Mouse (Mus musculus) cerebellum, postnatal 36 days (tissue): ENCODE results near the gene Cdc26.
A peak's percentile ranks its signal among the peaks of the same experiment; 100 is the strongest.

ENCODE experiments used
- DNase-seq, 2 experiments: peaks; one replicate each; pipeline ENCODE4 v3.0.0; 2021 to 2022; ENCODE audit warnings: mixed read lengths in 2 of 2

Gene Cdc26

DNA sequence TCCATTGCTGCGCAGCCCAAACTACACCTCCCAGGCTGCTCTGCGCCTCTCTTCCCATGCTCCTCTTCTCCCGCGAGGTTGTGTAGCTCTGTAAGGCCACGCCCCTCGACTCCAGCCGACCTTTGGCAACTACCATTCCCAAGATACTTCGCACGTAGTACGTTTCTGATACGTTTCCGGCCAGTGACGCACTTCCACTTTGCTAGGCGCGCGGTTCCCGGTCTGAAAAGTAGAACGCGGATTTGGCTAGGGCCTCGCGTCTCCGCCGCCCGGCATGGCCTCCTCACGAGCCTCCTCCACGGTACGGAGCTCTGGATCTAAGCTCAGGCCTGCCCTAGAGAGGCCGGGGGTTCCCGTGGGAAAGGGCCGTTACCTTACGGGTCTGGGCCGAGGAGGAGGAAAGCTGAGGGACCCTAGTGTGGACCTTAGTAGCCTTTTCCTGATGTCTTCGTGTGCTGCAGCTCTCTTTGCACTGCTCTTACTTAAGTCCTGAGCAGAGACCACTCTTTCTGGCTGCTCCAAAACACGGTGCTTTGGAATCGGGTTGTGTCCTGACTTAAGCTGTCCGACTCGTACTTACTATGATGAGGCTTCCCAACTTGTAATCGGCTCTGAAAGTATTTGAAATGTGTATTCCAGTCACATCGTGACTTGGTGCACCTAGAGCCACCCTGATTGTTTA, at the start of gene Cdc26, which contains the start of gene Prpf4:
TSS of gene Cdc26 (minus strand) at position 42 of the 682 bp plus-strand sequence.
TSS of gene Prpf4 (plus strand) at position 197 of the 682 bp plus-strand sequence.
- peak; percentile 96 to 97 for DNase-seq

DNA sequence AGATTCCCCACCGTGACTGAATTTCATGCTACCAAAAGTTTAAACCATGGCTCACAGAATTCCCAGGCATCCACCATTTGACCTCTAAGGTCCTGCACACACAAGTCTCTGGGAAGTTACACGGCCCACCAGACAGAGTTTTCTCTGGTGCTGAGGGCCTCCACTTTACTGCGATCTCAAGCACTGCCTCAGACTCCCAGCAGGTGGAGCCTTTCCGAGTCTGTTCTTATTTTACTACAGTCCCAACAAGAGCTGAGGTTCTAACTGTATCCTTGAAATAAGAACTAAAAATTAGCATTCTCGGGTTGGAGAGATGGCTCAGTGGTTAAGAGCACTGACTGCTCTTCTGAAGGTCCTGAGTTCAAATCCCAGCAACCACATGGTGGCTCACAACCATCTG, 46.6 kb upstream of the Cdc26 start:
- DNase-seq = peak; percentile 32 to 34

DNA sequence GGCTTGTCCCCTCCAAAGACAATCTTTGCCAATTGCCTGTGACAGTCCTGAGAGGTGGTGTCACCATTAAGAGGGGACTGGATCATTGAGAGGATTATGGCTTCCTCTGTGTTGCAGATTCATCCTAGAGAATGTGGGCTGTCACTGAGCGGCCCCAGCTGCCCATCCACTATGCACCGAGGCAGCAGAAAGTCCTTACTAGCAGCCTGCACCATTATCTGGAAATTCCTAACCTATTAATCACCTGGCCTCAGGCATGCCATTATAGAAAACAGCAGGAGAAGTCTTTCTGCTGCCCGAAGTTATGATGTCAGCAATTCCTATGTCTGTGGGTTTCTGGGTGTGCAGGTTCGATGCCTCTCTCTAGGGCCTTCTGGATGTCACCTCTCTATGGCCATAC, 32.5 kb upstream of the Cdc26 start:
- no peak for DNase-seq

DNA sequence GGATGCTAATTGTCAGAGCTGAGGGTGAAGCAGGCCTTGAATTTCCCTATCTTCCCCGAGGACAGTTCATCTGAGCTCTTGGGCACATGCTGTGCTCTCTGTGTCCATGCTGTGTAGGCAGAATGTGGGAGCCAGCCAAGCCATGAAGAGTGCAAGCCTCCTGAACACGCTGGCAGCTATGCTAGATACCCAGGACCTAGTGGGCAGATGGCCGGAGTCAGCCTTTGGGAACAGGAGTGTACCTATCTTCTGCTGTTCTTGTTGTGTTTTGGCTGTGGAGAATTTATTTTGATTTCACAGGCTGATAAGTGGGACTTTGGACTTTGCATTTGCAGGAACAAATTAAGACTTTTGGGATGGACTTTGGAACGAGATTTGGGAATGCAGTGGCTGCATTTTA, 32.1 kb upstream of the Cdc26 start:
- DNase-seq = peak; percentile 82 to 84

DNA sequence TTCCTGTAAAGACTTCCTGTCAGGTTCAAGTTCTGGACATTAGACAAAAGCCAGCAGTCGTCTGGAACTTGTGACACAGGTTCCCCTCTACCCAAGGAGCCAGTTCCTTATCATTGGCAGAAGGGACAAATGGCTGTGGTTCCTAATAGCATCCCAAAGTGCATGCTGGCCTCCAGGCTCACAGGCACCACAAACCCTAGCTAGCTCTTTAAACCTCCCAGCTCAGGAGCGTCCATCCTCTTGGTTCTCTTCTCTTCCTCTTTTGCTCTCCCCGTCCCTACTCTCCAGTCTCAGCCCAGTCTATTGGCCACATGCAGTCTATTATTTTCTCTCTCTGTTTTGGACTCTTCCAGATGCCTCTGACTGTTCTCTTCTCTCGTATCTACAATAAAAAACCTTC, 31.4 kb upstream of the Cdc26 start:
- DNase-seq = no peak

DNA sequence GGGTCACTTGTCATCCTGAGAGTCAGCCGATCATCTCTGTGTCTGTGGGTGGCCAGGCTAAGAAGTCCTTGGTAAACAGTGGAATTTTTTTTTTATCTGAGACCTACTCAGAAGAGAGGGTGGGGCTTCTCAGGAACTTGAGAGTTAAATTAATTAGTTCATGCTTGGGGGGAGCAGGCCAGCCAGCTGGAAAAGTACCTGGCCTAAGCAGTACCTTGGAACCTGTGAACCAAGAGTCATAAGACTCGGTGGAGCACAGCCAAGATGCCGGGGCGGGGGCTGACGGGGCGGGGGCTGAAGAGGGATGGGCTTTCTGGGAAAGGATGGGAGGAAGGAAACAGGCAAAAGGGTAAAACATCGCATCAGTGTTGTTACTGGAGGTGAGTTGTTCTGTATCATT, 29.4 kb upstream of the Cdc26 start:
- DNase-seq = no peak

DNA sequence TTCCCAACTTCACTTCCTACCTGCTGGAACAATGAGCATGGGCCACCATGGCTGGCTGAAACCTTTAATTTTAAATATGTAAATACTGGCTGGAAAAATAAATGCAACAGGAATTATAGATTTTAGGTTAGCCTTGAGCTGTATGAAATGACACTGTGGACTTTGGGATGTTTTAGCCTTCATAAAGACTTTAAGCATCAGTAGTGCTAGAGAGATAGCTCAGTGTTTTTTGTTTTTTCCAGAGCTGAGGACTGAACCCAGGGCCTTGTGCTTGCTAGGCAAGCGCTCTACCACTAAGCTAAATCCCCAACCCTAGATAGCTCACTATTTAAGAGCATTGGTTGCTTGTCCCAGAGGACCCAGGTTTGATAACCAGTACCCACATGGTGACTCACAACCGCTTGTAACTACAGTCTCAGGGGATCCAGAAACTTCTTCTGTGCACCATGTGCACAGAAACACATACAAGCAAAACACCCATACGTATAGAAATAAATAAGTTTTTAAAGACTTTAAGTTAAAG, 28.9 kb upstream of the Cdc26 start:
- DNase-seq = no peak

DNA sequence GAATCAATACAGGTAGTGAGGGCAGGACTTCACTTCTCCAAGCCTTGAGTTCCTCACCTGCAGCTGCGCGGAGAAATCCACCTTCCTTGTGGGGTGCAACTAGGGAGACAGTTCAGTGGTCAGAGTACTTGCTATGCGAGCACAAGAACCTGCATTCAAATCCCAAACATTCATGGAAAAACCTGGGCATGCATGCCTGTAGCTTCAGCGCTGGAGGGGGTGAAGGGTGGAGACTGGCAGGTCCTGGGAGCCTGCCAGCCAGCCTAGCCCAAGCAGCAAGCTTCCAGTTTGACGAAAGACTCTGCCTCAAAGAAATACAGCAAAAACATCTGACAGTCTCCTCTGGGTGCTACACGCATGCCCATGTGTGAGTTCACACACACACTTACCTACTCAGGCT, 26.6 kb upstream of the Cdc26 start, which contains the start of gene Rnf183:
TSS of gene Rnf183 (minus strand) at position 172 of the 400 bp plus-strand sequence.
- no peak for DNase-seq

DNA sequence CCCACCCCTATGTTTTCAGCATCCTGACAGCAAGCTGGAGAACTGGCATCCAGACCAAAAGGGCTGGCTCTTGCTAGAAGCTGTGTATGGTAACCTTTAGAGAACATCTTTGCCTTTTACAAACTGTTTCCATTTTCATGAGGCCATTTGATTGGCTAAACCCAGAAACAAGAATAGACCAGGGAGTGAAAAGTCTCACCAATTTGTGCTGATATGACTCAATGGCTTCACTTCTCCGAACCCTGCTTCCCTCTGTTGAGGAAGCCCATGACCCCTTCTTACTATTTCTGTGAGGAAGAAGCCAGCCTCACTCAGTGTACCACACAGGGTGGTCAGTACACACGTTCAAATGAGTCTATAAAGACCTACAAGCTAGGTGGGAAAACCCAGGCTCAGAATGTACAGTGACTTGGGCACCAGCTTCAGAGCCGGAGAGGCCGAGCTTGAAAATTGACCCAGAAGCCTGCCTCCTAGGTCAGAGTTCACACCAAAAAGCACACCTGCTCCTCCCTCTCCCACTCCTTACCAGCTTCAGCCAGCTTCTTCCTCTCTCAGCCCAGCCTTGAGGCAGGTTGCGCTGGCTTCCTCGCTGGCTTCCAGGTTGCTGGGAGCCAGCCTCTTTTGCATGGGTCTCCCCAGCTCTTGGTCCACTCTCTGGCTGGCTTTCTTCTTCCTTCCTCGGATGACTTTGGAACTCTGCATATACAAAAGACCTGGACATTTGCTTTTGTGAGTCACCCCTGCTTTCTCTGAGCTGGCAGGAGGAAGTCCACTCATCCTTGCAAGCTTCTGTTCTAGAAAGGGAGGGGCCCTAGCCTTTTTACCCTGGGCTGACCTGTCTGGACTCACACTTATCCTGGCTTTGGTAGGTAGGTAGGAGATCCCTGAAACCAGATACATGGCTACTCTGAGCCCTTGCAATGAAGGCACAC, 25.8 kb upstream of the Cdc26 start:
- DNase-seq = no peak

DNA sequence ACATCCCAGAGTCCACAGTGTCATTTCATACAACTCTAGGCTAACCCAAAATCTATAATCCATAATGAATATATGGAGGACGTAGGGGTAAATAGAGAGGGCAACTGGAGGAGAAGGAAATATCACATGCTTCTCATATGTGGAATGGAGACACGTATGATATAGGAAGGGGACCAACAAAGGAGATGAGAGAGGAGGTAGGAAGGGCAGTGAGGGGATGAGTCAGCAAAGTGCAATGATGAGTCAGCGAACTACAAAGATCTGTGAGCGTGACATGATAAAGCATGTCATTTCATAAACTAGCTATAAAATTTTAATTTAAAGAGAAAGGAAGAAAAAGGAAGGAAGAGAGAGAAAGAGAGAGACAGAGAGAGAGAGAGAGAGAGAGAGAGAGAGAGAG, 23.1 kb upstream of the Cdc26 start:
- DNase-seq = no peak

DNA sequence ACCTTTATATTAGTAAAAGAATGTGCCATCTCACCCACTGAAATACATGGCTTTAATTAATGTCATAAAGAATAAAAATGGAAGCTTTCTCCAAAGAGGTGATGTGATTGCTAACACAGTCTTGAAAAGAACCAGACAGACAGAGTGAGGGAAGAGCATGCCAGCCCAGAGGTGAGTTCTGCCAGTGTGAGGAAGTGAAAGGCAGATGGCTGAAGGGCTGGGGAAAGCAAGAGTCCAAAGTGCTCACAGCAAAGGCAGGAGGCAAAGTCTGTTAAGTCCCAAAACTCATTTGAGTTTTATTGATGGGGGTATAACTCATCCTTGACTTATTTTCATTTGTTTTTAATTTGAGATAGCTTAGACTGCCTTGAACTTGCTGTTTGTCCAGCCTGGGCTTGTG, 22.2 kb upstream of the Cdc26 start:
- DNase-seq = no peak

DNA sequence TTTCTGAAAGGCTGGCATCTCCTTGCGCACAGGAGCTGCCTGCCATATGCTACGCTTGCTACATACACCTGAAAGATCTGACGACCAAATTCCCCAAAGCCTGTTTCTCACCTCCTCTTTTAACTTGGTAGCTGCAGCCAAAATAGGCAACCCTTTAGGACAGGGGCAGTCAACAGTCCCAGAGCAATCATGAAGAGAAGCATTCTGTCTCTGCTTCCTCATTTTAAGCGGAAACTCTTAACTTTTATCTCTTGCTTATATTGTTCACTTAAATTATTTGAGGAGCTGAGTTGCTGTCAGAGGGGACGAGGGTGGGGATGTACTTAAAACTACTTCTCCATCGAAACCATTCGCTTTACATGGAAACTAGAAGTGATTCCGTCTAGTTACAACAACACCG, 21.2 kb upstream of the Cdc26 start:
- no peak for DNase-seq

DNA sequence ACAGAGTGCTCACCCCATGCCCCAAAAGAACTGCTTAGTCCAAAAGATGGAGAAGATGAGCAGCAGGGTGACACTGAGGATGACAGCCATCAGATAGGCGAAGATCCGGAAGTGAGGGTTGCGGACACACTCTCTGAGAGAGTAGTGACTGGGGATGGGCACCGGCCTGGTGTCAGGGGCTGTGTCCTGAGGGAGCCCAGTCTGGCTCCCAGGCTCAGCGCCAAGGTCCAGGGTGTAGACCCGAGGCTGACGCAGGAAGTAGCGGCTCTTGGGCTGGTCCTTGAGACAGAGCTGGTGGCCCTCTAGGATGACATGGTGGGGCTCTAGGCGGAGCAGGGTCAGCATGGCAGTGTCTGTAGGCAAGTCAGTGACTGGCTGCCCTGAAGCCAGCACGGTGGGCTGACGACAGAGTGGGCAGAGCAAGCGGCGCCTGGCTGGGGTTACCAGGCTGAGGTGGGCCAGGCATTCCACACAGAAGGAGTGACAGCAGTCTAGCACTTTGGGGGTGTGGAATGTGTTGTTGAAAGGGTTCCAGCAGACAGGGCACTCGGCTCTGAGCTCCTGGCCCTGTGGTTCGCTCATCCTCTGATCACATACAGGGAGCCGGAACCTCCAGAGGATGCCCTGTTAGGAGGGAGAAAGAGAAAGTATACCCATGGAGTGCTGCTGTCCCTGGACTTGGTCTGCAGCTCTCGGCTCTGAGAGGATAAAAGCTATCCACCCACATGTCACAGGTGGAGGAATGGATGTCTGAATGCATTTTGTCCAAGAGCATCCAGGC, 19.7 kb upstream of the Cdc26 start:
- DNase-seq = peak in 1 of 2 experiments; percentile 11

DNA sequence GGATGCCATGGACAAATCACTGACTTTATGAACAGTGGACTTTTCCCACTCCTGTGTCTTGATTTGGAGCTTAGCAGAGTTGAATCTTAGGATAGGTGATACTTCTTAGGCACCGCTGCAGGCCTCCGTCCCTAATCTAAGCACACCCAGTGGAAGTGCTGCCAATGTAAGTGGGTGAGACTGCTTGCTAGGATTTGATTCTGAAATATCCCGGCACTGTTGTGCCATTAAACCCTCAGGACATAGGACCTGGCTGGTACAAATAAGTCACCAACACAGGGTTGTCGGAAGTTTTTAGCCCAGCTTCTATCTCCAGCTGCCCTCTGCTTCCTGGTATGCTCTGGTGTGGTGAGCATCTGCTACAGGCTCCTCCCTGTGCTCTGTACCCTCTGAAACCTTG, 17.4 kb upstream of the Cdc26 start:
- DNase-seq = no peak

DNA sequence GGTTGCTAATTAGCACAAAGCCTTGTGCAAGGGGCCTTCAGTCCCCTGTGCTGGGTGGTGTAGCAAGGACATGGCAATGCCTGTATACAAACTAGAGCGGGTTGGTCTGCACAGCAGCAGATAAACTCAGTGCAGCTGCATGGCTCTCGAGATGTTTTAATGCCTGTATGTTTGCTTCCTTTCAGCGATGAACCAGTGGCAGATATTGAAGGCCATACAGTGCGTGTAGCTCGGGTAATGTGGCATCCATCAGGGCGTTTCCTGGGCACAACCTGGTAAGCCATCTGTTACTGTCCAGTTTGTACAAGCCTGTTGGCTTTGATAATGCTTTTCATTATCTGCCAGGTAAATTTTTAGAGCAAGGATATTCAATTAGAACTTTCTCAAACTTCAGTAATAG, 10.6 kb upstream of the Cdc26 start:
- peak; percentile 59 to 66 for DNase-seq

DNA sequence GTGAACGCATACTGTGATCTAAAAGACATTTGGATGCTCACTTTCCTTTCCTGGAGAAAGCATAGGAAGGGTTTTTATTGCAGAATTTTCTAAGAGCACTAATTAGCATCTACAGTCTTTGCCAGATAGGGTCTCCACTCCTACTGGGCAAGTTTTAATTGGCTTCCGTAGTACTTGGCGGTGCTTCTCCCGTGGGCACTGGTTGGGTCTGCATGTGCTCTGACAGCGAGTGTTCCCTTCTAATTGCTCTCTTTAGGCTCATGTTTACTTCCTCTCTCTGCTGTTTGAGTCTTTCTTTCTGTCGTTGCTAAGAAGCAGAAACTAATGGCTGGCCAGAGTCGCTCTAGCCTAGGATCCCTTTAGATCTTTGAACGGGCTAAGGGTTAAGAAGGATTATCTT, 10.0 kb upstream of the Cdc26 start:
- no peak for DNase-seq

DNA sequence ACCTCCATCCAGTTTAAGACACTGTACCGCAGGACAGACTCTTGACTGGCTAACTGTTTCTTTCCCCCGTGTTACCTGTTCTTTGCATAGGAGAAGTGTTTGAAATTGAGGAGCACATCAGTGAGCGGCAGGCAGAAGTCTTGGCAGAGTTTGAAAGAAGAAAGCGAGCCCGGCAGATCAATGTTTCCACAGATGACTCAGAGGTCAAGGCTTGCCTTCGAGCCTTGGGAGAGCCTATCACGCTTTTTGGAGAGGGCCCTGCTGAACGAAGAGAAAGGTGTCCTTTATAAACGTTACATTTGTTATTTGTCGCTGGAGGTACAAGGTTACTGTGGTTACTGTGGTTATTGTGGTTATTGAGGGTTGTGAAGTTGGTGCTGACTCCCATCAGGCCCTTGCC, 3.2 kb upstream of the Cdc26 start:
- DNase-seq = no peak

DNA sequence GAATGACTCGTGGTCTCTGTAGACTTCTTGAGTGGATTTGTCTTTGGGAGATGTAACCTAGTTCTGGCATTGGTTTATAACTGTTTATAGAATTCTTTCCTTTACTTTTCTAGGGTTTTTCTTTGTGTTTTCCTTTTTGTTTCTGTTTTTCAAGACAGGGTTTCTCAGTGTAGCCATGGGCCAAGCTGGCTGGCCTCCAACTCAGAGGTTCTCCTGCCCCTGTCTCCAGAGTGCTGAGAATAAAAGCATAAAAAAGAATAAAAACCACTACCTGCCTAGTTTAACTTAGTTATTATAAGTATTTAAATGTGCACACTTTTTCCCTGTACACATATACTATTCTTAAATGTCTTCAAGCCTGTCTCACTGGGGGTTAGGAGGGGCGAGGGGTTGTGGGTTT, 1.9 kb upstream of the Cdc26 start:
- no peak for DNase-seq

DNA sequence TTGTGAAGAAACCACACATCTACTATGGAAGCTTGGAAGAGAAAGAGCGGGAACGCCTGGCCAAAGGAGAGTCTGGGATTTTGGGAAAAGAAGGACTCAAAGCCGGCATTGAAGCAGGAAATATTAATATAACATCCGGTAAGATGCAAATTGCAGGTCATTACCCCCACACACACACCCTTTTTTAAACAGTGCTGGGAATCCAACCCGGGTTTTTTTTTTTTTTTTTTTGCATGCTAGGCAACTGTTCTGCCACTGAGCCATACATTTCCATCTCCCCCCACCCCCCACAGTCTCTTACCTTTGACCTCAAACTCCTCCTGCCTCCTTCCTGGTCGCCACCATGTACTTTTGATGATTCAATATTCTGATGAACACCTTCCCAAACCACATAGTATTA, 1.2 kb upstream of the Cdc26 start:
- DNase-seq = no peak

DNA sequence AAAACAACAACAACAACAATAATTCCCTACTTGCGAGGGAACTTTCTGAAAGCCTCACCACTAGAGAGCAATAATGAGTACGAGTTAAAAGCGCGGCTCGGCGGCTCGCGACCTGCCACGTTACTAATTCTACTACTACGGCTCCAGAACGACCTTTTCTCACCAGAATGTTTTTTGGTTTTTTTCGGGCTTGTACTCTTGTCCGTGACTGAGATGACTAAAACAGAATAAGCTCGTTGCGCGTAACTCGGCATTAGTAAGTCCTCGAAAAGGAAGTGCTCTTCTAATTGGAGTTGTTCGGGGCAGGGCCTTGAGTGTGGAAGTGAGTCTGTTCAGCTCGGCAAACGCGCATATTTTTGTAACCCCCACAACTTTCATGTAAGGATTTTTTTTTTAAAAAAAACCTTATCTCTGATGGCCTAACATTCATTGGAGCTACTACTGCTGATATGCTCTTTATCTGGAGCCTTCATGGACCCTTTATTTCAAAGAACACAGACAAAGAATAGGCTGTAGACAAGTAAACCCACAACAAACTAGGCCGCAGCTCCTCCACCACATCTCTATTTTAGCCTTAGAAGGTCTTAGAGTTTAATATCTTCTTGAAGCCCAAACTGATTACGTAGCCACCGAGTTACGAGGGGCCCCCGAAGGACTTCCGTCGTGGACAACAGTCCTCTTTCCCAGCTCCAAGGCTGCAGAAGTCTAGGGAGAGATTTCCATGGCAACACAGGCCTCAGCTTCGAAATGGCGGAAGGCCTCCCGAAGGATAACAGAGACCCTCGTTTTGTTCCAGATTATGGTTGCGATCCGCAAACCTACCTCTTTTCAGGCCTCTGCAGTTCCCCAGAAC, 486 bp downstream of the Cdc26 start:
- peak; percentile 48 to 56 for DNase-seq

DNA sequence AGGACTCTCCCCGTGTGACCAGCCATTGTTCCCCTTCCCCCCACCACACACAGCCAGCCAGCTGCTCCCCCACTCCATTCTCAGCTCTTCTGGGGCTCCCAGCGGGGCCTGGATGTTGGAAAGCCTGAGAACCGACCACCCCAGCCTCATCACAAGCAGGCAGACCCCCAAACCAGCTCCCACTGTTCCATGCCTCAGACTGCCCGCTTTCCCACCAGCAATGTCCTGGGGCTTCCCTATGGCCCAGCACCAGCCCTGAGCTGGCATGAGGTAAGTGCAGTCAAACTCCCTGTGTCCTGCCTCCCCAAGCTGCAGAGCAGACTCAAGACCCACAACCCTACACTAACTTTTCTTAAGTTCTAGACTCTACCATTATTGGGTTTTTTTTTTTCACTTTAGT, 2.3 kb downstream of the Cdc26 start:
- DNase-seq = no peak

DNA sequence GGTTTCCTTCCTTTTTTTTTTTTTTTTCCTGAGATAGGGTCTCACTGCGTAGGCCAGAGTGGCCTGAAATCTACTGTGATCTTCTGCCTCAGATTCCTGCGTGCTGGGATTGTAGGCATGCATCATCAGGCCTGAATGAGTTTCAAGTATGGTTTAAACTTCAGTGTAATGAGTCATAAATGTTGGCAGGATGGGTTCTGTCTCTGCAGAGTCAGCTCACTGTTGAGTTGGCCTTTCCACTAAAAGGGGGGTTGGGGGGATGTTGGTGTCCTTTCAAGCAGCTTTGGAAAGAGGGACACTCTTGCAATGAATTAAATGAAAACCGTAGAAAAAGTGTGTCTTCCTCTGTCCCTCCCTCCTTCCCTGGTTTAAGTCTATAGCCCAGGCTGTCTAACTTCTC, 9.5 kb downstream of the Cdc26 start:
- DNase-seq = no peak
